Mouse (Mus musculus): ENCODE data around the gene Usp48. TPM values are rescaled to one million over a fixed set of nuclear protein-coding genes. Genes with fewer than 3 reads are reported as not detected.

The Usp48 gene
- polyA plus RNA-seq, 1 experiment from 2014 or later = 66.6 TPM

- Histone ChIP-seq H3K27ac (no peak overlapping the region), H3K4me3 (no peak overlapping the region), H3K36me3 (peaks cover 83% of the 10 kb centered on the region), H3K27me3 (no peaks in the 10 kb centered on the region), H3K9ac (no peak overlapping the region), H3K4me2 (no peak overlapping the region), H3K9me3 (no peaks in the 10 kb centered on the region), H3K4me1 (replicated peaks) (no peaks in the 10 kb centered on the region)
- no peak for ATAC-seq (ENCODE audit: low FRiP score)
- WGBS = 60% methylated on average over 8 of the region's 8 CpGs
These were observed 34.1 kb downstream of the Usp48 start for GRCm38 (mm10) chr4:137627476-137628235.

DNA sequence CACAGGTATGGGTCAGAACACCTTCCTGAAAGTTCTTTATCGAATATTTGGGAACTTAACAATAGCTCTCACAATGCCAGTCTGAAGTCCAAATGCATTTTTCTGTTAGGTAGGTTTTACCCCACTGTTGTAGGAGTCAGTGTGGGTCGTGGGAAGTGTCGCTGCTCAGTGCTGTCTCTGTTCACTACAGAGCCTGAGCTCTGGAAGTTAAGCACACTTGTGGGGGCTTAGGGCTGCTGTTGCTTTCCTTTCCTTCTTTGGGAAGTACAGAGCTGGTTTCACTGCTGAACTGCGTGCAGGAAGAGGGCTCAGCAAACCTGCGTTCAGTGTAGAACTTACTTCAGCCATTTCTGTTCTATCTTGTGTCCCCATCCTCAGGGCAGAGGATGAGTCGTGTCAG, 34.8 kb downstream of the Usp48 start:
- Histone ChIP-seq H3K9me3 (no peaks in the 10 kb centered on the region), H3K27me3 (no peaks in the 10 kb centered on the region), H3K9ac (no peak overlapping the region), H3K4me2 (no peak overlapping the region), H3K27ac (no peak overlapping the region), H3K4me1 (replicated peaks) (no peaks in the 10 kb centered on the region), H3K4me3 (no peak overlapping the region), H3K36me3 (peaks cover 83% of the 10 kb centered on the region)
- 88% methylated on average over 6 of the region's 6 CpGs for WGBS
- ATAC-seq (ENCODE audit: low FRiP score) = no peak

- no peak overlapping the region for H3K27ac ChIP-seq
- H3K27me3 ChIP-seq = no peaks in the 10 kb centered on the region
- no peak for ATAC-seq (ENCODE audit: low FRiP score)
- no peaks in the 10 kb centered on the region for H3K4me1 ChIP-seq (replicated peaks)
- WGBS = 87% methylated on average over 7 of the region's 7 CpGs
- H3K4me3 ChIP-seq = no peak overlapping the region
- no peaks in the 10 kb centered on the region for H3K9me3 ChIP-seq
- no peak overlapping the region for H3K4me2 ChIP-seq
- peak overlapping the region; percentile 19; the same call in 1 of the 2 replicates for H3K9ac ChIP-seq
- peaks cover 82% of the 10 kb centered on the region for H3K36me3 ChIP-seq
These were observed 35.8 kb downstream of the Usp48 start for GRCm38 (mm10) chr4:137629354-137629753.

DNA sequence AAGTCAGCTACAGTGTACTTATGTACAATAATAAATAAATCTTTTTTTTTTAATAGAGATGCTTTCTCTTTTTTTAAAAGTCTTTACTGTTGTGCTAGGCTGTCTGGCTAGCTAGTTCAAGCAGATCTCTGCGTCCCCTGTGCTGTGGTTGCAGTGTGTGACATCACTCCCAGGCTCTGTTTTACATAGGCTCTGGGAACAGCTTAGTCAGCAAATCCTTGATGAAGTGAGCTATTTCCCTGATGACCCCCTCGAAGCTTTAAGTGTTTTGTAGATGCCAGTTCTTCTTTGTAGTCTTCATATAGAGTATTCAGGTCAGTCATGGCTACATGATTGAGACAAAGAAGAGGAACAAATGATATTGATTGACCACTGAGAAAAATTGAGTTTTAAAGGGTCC, 36.6 kb downstream of the Usp48 start:
- no peak overlapping the region for H3K4me3 ChIP-seq
- H3K9ac ChIP-seq = no peak overlapping the region
- H3K27ac ChIP-seq = no peak overlapping the region
- peaks cover 82% of the 10 kb centered on the region for H3K36me3 ChIP-seq
- 84% methylated on average over 2 of the region's 2 CpGs for WGBS
- no peak overlapping the region for H3K4me2 ChIP-seq
- H3K9me3 ChIP-seq = no peaks in the 10 kb centered on the region
- ATAC-seq (ENCODE audit: low FRiP score) = no peak
- no peaks in the 10 kb centered on the region for H3K27me3 ChIP-seq
- H3K4me1 ChIP-seq (replicated peaks) = no peaks in the 10 kb centered on the region

- ATAC-seq (ENCODE audit: low FRiP score) = no peak
- no peak overlapping the region for H3K27ac ChIP-seq
These were observed 38.0 kb downstream of the Usp48 start for GRCm38 (mm10) chr4:137631596-137631995.

GRCm38 (mm10) chr4:137633394-137633793, 39.8 kb downstream of the Usp48 start:
- Histone ChIP-seq H3K9ac (no peak overlapping the region), H3K4me3 (no peak overlapping the region), H3K27me3 (no peaks in the 10 kb centered on the region), H3K27ac (no peak overlapping the region), H3K36me3 (peaks cover 94% of the 10 kb centered on the region), H3K4me1 (replicated peaks) (no peaks in the 10 kb centered on the region), H3K9me3 (no peaks in the 10 kb centered on the region), H3K4me2 (no peak overlapping the region)
- ATAC-seq (ENCODE audit: low FRiP score) = no peak
- WGBS = 89% methylated on average over 4 of the region's 4 CpGs

More at GRCm38 (mm10) chr4:137631596-137631995, 38.0 kb downstream of the Usp48 start:
- WGBS = 83% methylated on average over 3 of the region's 3 CpGs
- no peaks in the 10 kb centered on the region for H3K4me1 ChIP-seq (replicated peaks)
- no peaks in the 10 kb centered on the region for H3K27me3 ChIP-seq
- no peak overlapping the region for H3K4me3 ChIP-seq
- no peak overlapping the region for H3K4me2 ChIP-seq
- H3K36me3 ChIP-seq = peaks cover 89% of the 10 kb centered on the region
- H3K9ac ChIP-seq = no peak overlapping the region
- no peaks in the 10 kb centered on the region for H3K9me3 ChIP-seq

- H3K36me3 ChIP-seq = peaks cover 97% of the 10 kb centered on the region
- H3K9me3 ChIP-seq = no peaks in the 10 kb centered on the region
- no peak overlapping the region for H3K27ac ChIP-seq
- no peak for ATAC-seq (ENCODE audit: low FRiP score)
- H3K9ac ChIP-seq = no peak overlapping the region
- no peaks in the 10 kb centered on the region for H3K27me3 ChIP-seq
- no peak overlapping the region for H3K4me3 ChIP-seq
- H3K4me2 ChIP-seq = no peak overlapping the region
- WGBS = 94% methylated on average over 3 of the region's 3 CpGs
- H3K4me1 ChIP-seq (replicated peaks) = no peaks in the 10 kb centered on the region
These were observed 43.0 kb downstream of the Usp48 start for GRCm38 (mm10) chr4:137636597-137636996.

DNA sequence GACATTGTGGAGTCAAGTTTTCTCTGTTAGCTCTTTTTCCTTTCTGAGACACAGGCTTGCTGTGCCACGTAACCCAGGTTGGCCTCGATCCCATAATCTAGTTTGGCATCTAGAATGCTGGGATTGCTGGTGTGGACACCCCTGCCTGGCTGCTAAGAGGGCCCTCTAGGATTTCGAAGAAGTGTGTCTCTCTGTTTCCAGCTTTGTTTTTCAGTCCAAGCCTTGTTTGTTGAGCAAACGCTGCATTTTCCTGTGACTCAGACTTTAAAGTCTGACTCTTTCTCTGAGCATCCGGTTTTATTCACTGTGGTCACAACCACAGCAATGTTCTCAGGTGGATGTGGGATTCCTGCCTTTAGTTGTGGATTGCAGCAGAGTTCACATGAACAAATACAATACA, 48.0 kb downstream of the Usp48 start:
- no peaks in the 10 kb centered on the region for H3K4me1 ChIP-seq (replicated peaks)
- no peak overlapping the region for H3K27ac ChIP-seq
- H3K9me3 ChIP-seq = no peaks in the 10 kb centered on the region
- WGBS = 84% methylated on average over 5 of the region's 5 CpGs
- H3K36me3 ChIP-seq = peaks cover 84% of the 10 kb centered on the region
- H3K27me3 ChIP-seq = no peaks in the 10 kb centered on the region
- ATAC-seq (ENCODE audit: low FRiP score) = no peak
- no peak overlapping the region for H3K9ac ChIP-seq
- H3K4me3 ChIP-seq = no peak overlapping the region
- no peak overlapping the region for H3K4me2 ChIP-seq

DNA sequence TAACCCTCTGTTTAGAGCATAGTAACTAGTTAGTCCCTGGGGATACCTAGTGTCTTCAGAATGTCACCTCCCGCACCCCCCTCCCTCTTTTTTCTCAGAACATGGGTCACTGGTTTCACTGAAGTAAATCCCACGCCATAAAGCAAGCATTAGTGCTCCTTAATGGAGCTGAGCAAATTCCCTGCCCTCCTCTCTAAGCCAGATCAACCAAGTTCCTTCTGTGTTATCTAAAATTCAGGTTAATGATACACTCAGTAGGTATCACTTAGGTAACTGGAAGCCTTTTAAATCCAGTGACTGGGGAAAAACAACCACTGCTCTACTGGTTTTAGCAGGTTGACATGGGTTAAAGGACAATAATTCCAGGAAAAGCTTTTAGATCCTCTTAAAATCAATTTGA, 48.5 kb downstream of the Usp48 start:
- ATAC-seq (ENCODE audit: low FRiP score) = no peak
- Histone ChIP-seq H3K9ac (no peak overlapping the region), H3K4me2 (no peak overlapping the region), H3K4me1 (replicated peaks) (no peaks in the 10 kb centered on the region), H3K9me3 (no peaks in the 10 kb centered on the region), H3K4me3 (no peak overlapping the region), H3K27me3 (no peaks in the 10 kb centered on the region), H3K36me3 (peaks cover 84% of the 10 kb centered on the region), H3K27ac (no peak overlapping the region)
- WGBS = 57% methylated on average over 2 of the region's 2 CpGs

GRCm38 (mm10) chr4:137643459-137643858, 49.9 kb downstream of the Usp48 start:
- Histone ChIP-seq H3K9ac (no peak overlapping the region), H3K4me3 (no peak overlapping the region), H3K4me2 (no peak overlapping the region), H3K36me3 (peaks cover 81% of the 10 kb centered on the region), H3K4me1 (replicated peaks) (no peaks in the 10 kb centered on the region), H3K27me3 (no peaks in the 10 kb centered on the region), H3K27ac (no peak overlapping the region), H3K9me3 (no peaks in the 10 kb centered on the region)
- no peak for ATAC-seq (ENCODE audit: low FRiP score)
- 95% methylated on average over 2 of the region's 2 CpGs for WGBS

GRCm38 (mm10) chr4:137646262-137646661, 52.7 kb downstream of the Usp48 start:
- Histone ChIP-seq H3K4me2 (no peak overlapping the region), H3K9ac (no peak overlapping the region), H3K9me3 (no peaks in the 10 kb centered on the region), H3K4me1 (replicated peaks) (no peaks in the 10 kb centered on the region), H3K4me3 (no peak overlapping the region), H3K27ac (no peak overlapping the region), H3K27me3 (no peaks in the 10 kb centered on the region), H3K36me3 (peaks cover 82% of the 10 kb centered on the region)
- no peak for ATAC-seq (ENCODE audit: low FRiP score)

GRCm38 (mm10) chr4:137647648-137648047, 54.1 kb downstream of the Usp48 start:
- peaks cover 91% of the 10 kb centered on the region for H3K36me3 ChIP-seq

DNA sequence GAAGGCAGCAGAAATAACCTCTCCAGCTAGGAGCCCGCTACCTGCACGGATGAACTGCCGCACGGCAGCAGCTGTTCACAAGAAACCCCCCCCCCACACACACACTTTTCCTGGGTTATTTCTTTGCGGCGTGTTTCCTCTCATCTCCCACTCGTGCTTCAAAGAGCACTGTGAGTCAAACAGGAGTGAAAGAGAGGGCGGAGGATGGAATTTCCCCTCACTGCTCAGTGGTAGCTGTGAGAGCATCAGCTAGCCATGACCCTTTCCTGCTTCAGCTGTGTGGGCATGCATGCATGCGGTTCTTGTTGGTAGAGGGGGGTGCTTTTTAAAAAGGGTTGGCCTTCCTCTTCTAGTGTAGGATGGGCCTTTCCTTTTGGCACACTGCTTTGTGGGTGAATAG, 54.7 kb downstream of the Usp48 start:
- Histone ChIP-seq H3K9ac (no peak overlapping the region), H3K36me3 (peaks cover 95% of the 10 kb centered on the region), H3K27ac (no peak overlapping the region), H3K4me1 (replicated peaks) (no peaks in the 10 kb centered on the region), H3K4me2 (no peak overlapping the region), H3K4me3 (no peak overlapping the region), H3K27me3 (no peaks in the 10 kb centered on the region), H3K9me3 (no peaks in the 10 kb centered on the region)
- 79% methylated on average over 9 of the region's 9 CpGs for WGBS
- no peak for ATAC-seq (ENCODE audit: low FRiP score)

More at GRCm38 (mm10) chr4:137647648-137648047, 54.1 kb downstream of the Usp48 start:
- H3K9ac ChIP-seq = no peak overlapping the region
- no peaks in the 10 kb centered on the region for H3K4me1 ChIP-seq (replicated peaks)
- H3K27ac ChIP-seq = peak overlapping the region; percentile 56; the same call in 1 of the 2 replicates
- 80% methylated on average over 6 of the region's 6 CpGs for WGBS
- no peaks in the 10 kb centered on the region for H3K27me3 ChIP-seq
- H3K4me3 ChIP-seq = no peak overlapping the region
- no peaks in the 10 kb centered on the region for H3K9me3 ChIP-seq
- no peak overlapping the region for H3K4me2 ChIP-seq
- ATAC-seq (ENCODE audit: low FRiP score) = no peak

Measured in hindbrain, embryonic 13.5 days (tissue).